Mouse (Mus musculus) CD4-positive, CD25-positive, alpha-beta regulatory T cell, adult 2 months (primary cell): ENCODE measurements at regions not wholly inside any gene's neighbourhood (a gene's known extent, or its start where the extent isn't known, plus 50 kb on each side); places are given as distances from the start of the nearest gene placed in this dataset.
A peak's percentile ranks its signal among the peaks of the same experiment; 100 is the strongest.

Experiments used
- DNase-seq: peaks from one replicate; pipeline ENCODE4 v3.0.0-alpha.2; 2012; ENCODE audit warnings: low read depth, low spot score

DNA sequence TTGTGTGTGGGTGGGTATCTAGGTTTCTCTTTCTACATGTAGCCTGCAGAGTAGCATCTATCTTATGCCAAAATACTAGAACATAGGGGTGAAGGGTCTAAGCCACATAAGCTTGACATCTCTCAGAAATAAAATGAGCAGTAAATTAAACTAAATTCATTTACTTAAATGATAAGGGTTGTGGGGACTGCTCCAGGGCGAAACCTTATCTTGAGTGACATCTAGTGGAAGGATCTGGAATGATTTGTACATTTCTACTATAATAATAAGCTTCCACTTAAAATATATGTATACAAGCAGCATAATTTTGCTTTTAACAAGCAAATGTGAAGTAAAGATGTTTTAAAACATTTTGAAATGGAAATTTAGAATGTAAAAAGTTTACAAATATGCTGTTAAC is 271.4 kb downstream of the Vgll3 start:
- DNase-seq, result no peak

DNA sequence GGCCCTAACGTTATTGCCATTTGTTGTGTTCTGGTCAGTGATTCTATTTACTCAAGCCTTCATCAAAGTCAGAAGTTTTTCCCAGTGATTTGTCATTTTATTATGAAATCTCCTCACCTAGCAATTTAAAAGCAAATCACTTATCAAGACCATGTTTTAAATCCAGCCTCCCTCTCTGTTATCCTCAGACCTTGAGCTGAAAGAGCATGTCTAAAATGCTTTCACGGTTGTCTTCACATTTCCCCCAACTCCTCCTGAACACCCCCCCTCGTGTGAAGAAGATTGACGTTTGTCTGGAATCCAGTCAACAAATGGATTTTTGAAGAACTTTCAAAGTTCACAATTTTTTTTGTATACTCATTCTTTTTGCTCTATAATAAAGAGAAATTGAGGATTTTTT is 277.7 kb downstream of the Vgll3 start:
- no peak for DNase-seq

DNA sequence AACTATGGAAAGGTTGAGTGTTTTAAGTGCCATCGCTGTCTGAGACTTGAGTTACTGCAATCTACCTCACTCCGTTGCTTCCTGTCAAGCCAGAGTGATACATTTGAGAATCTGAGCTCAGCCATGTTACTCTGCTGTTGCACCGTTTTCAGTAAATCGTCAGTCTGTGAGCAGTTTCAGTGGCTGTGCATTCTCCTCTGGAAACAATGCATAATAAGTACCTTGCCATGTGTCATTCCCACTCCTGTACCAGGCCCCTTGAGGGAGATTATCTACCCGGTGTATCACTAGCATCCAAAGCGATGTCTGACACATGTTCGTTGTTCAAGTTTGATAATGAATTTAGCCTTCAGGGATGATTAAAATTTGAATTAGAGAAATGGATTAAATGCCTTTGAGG is 280.6 kb downstream of the Vgll3 start:
- DNase-seq, result no peak

DNA sequence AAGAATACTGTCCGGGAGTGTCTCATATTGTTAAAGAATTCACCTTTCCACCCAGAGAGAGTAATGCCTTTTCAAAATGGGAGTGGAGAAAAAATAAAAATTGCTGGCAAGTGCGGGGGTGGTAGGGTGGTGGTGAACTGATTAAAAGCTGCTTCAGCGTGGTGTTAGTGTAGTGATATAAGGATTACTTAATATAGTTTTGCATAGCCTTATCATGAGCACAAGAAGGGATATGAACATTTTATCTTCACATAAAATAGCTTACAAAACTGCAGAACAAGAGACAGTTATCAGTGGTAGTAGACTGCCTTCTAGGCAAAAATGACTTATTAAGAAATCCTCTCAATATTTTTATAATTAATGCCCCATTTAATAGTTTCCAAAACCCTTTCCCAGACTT is 302.9 kb downstream of the Vgll3 start:
- DNase-seq, result no peak

DNA sequence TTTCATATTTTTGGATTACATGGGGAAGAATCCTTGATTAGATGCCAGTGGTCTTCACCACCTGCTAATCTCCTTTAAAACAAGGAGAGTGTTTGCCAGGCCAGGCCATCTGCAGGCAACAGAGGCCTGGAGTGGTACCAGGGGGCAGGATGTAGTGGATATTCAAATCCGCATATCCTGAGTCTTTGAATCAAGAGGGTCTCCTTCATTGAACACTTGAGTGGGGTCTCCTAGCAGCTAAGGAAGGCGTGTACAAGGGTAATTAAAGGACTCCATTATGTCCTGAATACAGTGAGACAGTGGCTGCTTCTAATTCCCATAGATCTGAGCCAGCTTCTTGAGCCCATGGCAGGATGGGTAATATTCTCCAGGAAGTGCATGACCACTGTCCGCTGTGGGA is 322.7 kb downstream of the Vgll3 start:
- no peak for DNase-seq

DNA sequence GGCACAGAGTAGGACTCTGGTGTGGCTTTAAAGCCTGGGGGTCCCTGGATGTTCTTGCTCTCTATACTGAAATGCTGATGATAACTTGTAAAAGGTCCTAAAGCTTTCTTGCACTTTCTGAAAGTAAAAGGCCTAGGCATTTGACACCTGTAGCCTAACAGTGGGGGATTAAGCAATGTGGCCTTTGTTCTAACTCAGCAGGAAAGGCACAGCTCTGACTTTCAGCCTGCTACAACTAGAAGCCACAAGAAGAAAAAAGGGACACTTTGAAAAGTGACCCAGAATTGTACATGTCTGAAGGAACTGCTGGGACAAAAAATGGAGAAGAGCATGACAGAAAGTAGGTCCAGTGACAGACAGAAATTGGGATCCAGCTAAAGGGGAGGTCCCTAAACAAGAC is 329.7 kb downstream of the Vgll3 start:
- DNase-seq, result no peak

DNA sequence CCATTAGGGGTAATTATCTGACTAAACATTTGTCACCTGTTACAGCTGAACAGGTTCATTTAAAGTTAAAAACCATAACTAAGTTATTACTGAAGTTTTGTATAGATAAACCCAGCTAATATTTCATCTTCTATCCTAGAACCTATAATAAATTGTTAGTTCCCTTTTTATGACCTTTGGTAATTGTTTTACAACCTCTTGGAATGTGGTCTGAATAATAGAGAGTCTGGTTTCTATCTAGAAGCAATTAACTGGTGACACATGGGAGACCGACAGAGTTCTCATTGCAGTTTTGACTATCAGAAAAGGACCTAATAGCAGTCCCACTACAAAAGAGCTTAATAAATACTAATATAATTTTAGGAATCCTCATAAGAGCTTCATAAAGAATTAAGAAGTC is 330.2 kb downstream of the Vgll3 start:
- no peak for DNase-seq

DNA sequence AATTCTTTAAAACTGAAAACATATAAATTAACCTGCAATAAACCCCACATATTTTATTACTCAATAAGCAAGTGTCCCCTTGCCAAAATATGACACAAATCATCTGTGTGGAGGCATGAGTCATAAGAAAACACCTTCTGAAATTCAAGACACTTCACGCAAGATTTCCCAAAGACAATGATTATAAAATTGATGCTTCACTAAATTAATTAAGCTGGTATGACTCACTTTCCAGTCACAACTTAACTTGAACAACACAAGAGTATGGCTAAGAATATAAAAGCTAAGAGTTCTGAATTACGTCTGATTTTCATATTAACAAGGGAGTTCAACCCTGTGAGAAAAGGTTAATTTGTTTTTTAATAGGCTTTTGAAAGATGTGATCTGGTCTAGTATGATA is 353.2 kb downstream of the Vgll3 start:
- DNase-seq, result no peak

DNA sequence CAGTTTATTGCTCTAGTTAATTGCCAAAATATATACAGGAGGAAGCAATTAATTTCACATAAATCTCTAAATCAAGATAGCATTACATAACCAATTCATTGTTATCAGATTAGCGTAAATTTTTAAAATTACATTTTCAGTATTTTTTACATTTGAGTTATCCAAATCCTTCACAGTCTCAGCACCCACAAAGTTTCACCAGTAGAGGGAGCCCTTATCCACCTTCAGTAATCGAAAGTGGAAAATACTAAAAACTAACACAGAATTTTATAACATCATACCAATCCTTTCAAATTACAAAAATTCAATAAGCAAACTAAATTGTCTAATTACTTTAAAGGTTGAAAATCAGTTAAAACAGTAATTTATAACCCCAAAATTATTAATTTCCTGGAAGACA is 375.7 kb downstream of the Vgll3 start:
- DNase-seq, result peak; percentile 24

DNA sequence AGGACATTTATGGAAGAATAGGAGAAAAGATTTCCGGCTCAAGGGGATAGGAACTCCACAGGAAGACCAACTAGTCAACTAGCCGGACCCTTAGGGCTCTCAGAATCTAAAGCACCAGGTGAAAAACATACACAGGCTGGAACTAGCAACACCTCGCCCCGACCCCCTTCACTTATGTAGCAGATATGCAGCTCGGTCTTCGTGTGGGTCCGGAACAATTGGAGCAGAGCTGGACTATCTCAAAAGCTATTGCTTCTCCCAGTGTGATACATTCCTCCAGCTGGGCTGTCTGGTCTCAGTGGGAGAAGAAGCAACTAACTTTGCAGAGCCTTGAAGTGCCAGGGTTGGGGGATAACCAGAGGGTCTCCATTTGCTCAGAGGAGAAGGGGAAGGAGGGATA is 386.3 kb downstream of the Vgll3 start:
- no peak for DNase-seq
